Mouse (Mus musculus) MEL (cell line): ENCODE data around the gene Atp8a2.

Experiments
- CHD2 ChIP-seq: IDR thresholded peaks from 2 replicates; pipeline ENCODE4 v1.6.1; 2011; ENCODE audit warnings: low read length, improper control_type of control experiment
- CTCF ChIP-seq, 3 experiments: IDR thresholded peaks in 2 of 3; conservative IDR thresholded peaks in 1 of 3; 2 replicates each; pipeline ENCODE4 v1.5.1; 2011 to 2012; ENCODE audit warnings: low read length in 3 of 3, low read depth in 2 of 3, mild to moderate bottlenecking in 2 of 3, improper control_type of control experiment in 1 of 3, inconsistent platforms in 1 of 3, mixed read lengths in 1 of 3, moderate library complexity in 1 of 3; ENCODE audit not compliant: control insufficient read depth in 1 of 3, insufficient read depth in 1 of 3, poor library complexity in 1 of 3, severe bottlenecking in 1 of 3
- EP300 ChIP-seq, 2 experiments: IDR thresholded peaks; 2 replicates each; pipeline ENCODE4 v1.6.1; 2011; ENCODE audit warnings: improper control_type of control experiment in 2 of 2, low read length in 2 of 2, low read depth in 1 of 2, mild to moderate bottlenecking in 1 of 2
- MAX ChIP-seq: IDR thresholded peaks from 2 replicates; pipeline ENCODE4 v1.6.1; 2011; ENCODE audit warnings: low read length, improper control_type of control experiment
- MYC ChIP-seq: IDR thresholded peaks from 2 replicates; pipeline ENCODE4 v1.6.1; 2011; ENCODE audit warnings: low read depth, mild to moderate bottlenecking, low read length, improper control_type of control experiment, moderate library complexity
- NELFE ChIP-seq: IDR thresholded peaks from 2 replicates; pipeline ENCODE4 v1.6.1; 2011; ENCODE audit warnings: low read depth, low read length, improper control_type of control experiment
- RCOR1 ChIP-seq: IDR thresholded peaks from 2 replicates; pipeline ENCODE4 v1.6.1; 2012; ENCODE audit warnings: low read depth, mild to moderate bottlenecking, inconsistent platforms, low read length, improper control_type of control experiment
- TAL1 ChIP-seq: IDR thresholded peaks from 2 replicates; pipeline ENCODE4 v1.6.1; 2012; ENCODE audit warnings: mild to moderate bottlenecking, inconsistent platforms, low read length, moderate library complexity, mixed read lengths
- USF1 ChIP-seq: IDR thresholded peaks from 2 replicates; pipeline ENCODE4 v1.6.1; 2014; ENCODE audit warnings: low read depth, mild to moderate bottlenecking, inconsistent platforms, low read length, improper control_type of control experiment, moderate library complexity
- USF2 ChIP-seq, 2 experiments: IDR thresholded peaks; 2 replicates each; pipeline ENCODE4 v1.6.1; 2011 to 2012; ENCODE audit warnings: improper control_type of control experiment in 2 of 2, low read length in 2 of 2, borderline replicate concordance in 1 of 2, inconsistent platforms in 1 of 2, low read depth in 1 of 2, mild to moderate bottlenecking in 1 of 2; ENCODE audit not compliant: insufficient read depth in 1 of 2
- ZNF384 ChIP-seq: IDR thresholded peaks from 2 replicates; pipeline ENCODE4 v1.6.1; 2012; ENCODE audit warnings: low read depth, mild to moderate bottlenecking, inconsistent platforms, low read length, improper control_type of control experiment

GRCm38 (mm10) chr14:59819215-59820114, 377.5 kb downstream of the Atp8a2 start:
- TF ChIP-seq MYC (no peak), TAL1 (no peak), NELFE (no peak), RCOR1 (no peak), USF2 (IDR thresholded peaks at IDR 0.05; ENCODE audit: borderline replicate concordance in 1 of 2, insufficient read depth in 1 of 2, low read depth in 1 of 2, low read length in 2 of 2) (no peak), USF1 (no peak), CTCF (IDR thresholded peaks at IDR 0.05 in 2 of 3, conservative IDR thresholded peaks at IDR 0.05 in 1 of 3; ENCODE audit: control insufficient read depth in 1 of 3, insufficient read depth in 1 of 3, low read depth in 2 of 3, low read length in 3 of 3, poor library complexity in 1 of 3, severe bottlenecking in 1 of 3) (no peak), CHD2 (no peak), EP300 (IDR thresholded peaks at IDR 0.05; ENCODE audit: low read depth in 1 of 2, low read length in 2 of 2) (no peak), ZNF384 (no peak), MAX (no peak)
